Mouse (Mus musculus): ENCODE measurements around the gene Clic5.

GRCm38 (mm10) chr17:44244625-44245024, 56.2 kb downstream of the Clic5 start:
- TF ChIP-seq CTCF (IDR thresholded peaks at IDR 0.05 in 2 of 3, conservative IDR thresholded peaks at IDR 0.05 in 1 of 3; ENCODE audit: control insufficient read depth in 1 of 3, insufficient read depth in 1 of 3, low read depth in 2 of 3, low read length in 3 of 3, poor library complexity in 1 of 3, severe bottlenecking in 1 of 3) (no peak), MAFK (IDR thresholded peaks at IDR 0.05; ENCODE audit: borderline replicate concordance, low read depth, low read length) (no peak)
